Mouse (Mus musculus) left cerebral cortex, postnatal 10 days (tissue): ENCODE measurements at regions not wholly inside any gene's neighbourhood (a gene's known extent, or its start where the extent isn't known, plus 50 kb on each side); places are given as distances from the start of the nearest gene placed in this dataset.
A peak's percentile ranks its signal among the peaks of the same experiment; 100 is the strongest.

Source experiments
- DNase-seq, 2 experiments: peaks; one replicate each; pipeline ENCODE4 v3.0.0; 2021 to 2022; ENCODE audit warnings: low spot score in 2 of 2, mixed read lengths in 1 of 2; ENCODE audit errors: extremely low spot score in 1 of 2
- intact Hi-C: fragments of 180-260 bp; cut with DNase I; formaldehyde crosslinking; loops from one replicate; pipeline ENCODE4 v1.15.1; 2025

GRCm38 (mm10) chr2:74128782-74129538, 217.8 kb upstream of the Atp5g3 start:
- intact Hi-C loops: no loop called here
- no peak for DNase-seq

- no peak for DNase-seq
- intact Hi-C loops: no loop called here
Observed at GRCm38 (mm10) chr2:74127136-74127535, 216.0 kb upstream of the Atp5g3 start.

GRCm38 (mm10) chr2:74124252-74124651, 213.1 kb upstream of the Atp5g3 start:
- no peak for DNase-seq
- intact Hi-C loops: no loop called here

GRCm38 (mm10) chr2:74123360-74124074, 212.4 kb upstream of the Atp5g3 start:
- intact Hi-C loops: no loop called here
- DNase-seq: no peak

- no peak for DNase-seq
- intact Hi-C loops: no loop called here
Observed at GRCm38 (mm10) chr2:74122937-74123336, 211.8 kb upstream of the Atp5g3 start.

GRCm38 (mm10) chr2:74120051-74120450, 208.9 kb upstream of the Atp5g3 start:
- intact Hi-C loops: no loop called here
- no peak for DNase-seq

DNA sequence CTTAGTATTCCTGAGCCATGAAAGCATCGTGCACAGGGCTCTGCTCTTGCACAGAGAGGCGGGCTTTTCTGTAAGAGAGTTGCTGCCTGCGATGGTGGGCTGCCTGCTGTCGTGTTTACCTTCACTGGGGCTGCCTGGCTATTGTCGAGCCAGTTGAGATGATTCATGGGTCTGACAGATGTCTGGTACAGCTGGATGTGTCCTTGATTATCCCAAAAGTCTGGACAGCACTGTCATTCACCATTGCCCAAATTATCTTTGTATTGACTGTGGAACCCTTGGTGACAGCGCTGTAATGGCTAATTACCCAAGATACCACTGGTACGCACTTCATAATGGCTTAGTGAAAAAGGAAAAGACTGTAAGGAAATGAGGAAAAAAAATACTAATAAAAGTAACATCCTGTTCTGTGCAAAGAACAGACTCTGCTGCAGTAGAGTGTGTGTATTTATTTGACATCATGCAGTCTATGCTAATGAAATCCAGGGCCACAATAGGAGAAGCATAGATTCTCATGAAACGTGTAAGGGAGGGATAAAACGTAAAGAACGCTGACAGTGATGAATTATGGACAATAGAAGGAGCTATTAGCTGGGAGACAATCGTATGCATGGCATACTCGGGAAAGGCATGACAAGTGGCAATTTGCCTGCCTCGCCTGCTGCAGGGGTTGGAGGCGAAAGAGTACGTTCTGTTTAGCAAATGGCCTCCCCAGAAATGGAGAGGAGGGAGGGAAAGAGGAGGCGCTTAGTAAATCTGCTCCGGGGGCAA, 208.2 kb upstream of the Atp5g3 start:
- intact Hi-C loops: no loop called here

GRCm38 (mm10) chr2:74106472-74106871, 195.3 kb upstream of the Atp5g3 start:
- intact Hi-C loops: no loop called here
- DNase-seq: no peak

More for the DNA sequence above, 208.2 kb upstream of the Atp5g3 start:
- no peak for DNase-seq

DNA sequence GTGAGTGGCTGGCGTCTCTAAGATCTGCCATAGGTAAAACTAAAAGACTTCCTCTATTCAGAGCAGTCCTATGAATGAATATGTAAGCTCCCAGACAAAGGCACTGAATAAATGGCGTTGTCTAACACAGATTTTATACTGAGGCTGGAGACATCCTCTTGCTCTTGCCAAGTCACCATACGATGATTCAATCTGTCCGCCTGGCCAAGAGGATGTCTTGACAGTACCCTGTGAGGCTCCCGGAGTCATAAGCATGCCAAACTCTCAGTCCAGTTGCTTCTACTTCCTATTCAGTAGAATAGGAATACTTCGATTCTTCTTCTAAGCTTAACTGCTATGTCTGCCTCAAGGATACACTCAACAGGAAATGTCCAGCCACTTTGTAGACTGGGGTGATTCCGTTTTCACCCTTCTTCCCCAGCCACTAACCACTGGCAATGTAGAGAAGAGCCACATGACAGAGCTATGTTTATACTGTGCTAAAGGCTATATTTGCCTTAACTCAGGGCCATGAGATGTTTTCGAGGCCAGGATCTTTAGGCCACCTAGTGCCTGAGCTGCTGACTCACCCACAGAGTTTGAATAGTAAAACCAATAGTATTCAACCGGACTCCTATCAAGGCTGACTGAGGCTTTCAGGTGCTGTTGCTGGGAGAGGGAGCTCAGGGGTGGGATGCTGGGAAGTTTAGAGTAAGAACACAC, 188.7 kb upstream of the Atp5g3 start:
- intact Hi-C loops: no loop called here
- no peak for DNase-seq

DNA sequence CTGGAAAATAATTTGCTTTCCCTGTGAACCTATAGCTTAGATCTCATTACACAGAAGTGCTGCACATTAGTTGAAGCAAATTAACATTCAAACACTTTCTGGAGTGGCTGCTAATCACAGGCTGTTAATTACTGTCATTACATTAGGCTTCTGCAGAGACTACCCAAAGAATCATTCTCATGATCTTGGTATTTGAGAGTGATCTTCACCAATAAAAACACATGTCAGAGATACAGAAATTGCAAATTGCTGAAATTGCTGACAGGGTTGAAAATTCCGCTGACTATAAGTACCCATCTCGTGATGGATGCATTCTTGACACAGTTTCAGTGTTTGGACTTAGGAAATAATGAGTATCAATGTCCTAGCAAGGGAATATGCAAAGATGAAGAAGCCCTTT, 185.7 kb upstream of the Atp5g3 start:
- intact Hi-C loops: no loop called here
- no peak for DNase-seq

DNA sequence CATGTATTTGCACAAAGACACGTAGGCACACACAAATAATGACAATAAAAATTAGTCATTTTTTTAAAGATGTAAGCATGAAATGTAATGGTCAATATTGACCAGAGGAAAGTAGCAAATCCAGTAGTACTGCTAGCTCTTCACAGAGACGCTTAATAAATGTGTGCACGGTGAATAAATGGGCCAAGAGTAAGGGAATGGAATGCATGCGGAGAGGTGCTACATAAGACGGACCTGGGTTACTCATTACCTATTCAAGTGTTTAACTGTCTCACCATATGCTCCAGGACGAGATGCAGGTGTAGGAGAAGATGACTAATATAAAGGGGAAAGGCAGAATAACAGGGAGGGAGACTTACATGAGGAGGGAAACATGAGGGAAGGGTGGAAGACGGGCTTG, 182.4 kb upstream of the Atp5g3 start:
- intact Hi-C loops: no loop called here
- no peak for DNase-seq

- intact Hi-C loops: no loop called here
- DNase-seq: no peak
Observed at GRCm38 (mm10) chr2:74087375-74087774, 176.2 kb upstream of the Atp5g3 start.

GRCm38 (mm10) chr2:74084971-74085370, 173.8 kb upstream of the Atp5g3 start:
- intact Hi-C loops: no loop called here
- no peak for DNase-seq

DNA sequence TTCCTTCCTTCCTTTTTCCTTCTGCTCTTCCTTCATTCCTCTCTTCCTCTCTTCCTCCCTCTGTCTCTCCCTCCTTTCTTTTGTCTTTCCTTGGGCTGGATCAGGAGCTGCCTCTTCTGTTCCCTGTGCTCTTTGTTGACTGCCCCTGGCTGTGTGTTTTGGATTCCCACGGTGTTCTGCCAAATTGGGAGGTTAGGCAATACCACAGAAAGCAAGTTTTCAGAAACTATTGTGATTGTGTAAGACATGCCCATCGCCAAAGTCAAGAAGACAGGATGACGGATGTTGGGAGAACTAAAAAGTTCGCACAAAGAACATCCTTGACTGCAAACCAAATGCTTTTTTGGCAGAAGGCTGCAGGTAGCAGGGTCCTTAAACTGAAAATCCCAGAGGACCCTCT, 165.6 kb upstream of the Atp5g3 start:
- no peak for DNase-seq
- intact Hi-C loops: no loop called here

GRCm38 (mm10) chr2:74075566-74075965, 164.4 kb upstream of the Atp5g3 start:
- intact Hi-C loops: no loop called here
- no peak for DNase-seq

GRCm38 (mm10) chr2:74073396-74073795, 162.3 kb upstream of the Atp5g3 start:
- DNase-seq: no peak
- intact Hi-C loops: no loop called here

- peak; percentile 57 to 83 for DNase-seq
Observed at GRCm38 (mm10) chr2:74066652-74067051, 155.5 kb upstream of the Atp5g3 start.

DNA sequence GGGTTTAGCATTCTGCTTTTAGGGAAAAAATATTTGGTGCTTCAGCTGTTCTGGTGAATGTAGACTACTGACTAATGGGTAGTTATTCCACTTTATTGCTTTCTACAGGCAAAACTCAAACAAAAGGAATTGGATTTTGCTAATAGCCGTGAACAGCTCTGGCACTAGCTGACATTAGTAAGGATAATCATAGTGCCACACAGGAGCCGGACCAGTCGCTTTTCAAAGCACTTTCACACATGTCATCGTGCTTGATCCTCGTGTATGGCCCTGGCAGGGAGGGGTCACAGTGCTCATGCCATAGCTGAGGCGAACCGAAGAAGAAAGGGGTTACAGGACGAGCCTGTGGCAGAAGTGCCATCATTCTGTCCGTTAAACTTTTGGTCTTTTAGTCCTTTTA, 153.2 kb upstream of the Atp5g3 start:
- DNase-seq: no peak
- intact Hi-C loops: loop anchor here (10.0 kb wide), 1 partner anchor 180 kb away; no protein-coding TSS in a partner anchor

More at GRCm38 (mm10) chr2:74066652-74067051, 155.5 kb upstream of the Atp5g3 start:
- intact Hi-C loops: loop anchor here (2.0 to 10.0 kb wide), 3 partner anchors 178 to 596 kb away; no protein-coding TSS in a partner anchor

GRCm38 (mm10) chr2:74063777-74064176, 152.7 kb upstream of the Atp5g3 start:
- intact Hi-C loops: loop anchor here (10.0 kb wide), 1 partner anchor 181 kb away; no protein-coding TSS in a partner anchor
- DNase-seq: peak; percentile 25 to 41
